19 mouse cellular contexts compared by ENCODE assay signal in genomic region chr11:61999501-61999900, GRCm38 (mm10).
"Had no signal": no experiment of that assay in that cellular context is flagged by ENCODE, and none has a peak within 500 bp of the region (broad histone marks: within the 10 kb centered on the region; RNA-seq: fewer than 3 reads in every experiment).

No protein-coding gene starts in this region.

- H3K27ac ChIP-seq: kidney, embryonic 15.5 days; limb, embryonic 12.5 days; limb, embryonic 15.5 days; liver, embryonic 14.5 days; lung, embryonic 15.5 days; stomach, postnatal 0 days had no signal

- H3K27me3 ChIP-seq: kidney, embryonic 15.5 days; limb, embryonic 12.5 days; limb, embryonic 15.5 days; lung, embryonic 15.5 days had no signal

- H3K4me1 ChIP-seq: kidney, embryonic 15.5 days; limb, embryonic 12.5 days; lung, embryonic 15.5 days had no signal

- DNase-seq: kidney, postnatal 14 days; kidney, postnatal 4 days; left cerebral cortex, postnatal 4 days; liver, postnatal 0 days; lung, postnatal 14 days; lung, postnatal 4 days; midbrain, embryonic 14.5 days; right cerebral cortex, adult 18-20 months; right cerebral cortex, postnatal 14 days; right cerebral cortex, postnatal 4 days; thymus, adult 2 months; thymus, postnatal 14 days; thymus, postnatal 4 days had no signal

- H3K4me3 ChIP-seq: kidney, embryonic 15.5 days; limb, embryonic 12.5 days; limb, embryonic 15.5 days; lung, embryonic 15.5 days had no signal

- H3K36me3 ChIP-seq: kidney, embryonic 15.5 days; limb, embryonic 12.5 days; limb, embryonic 15.5 days; lung, embryonic 15.5 days had no signal
